Mouse (Mus musculus) myocyte (in vitro differentiated cells): ENCODE measurements around the gene Capn5. TPM values are rescaled to one million over a fixed set of nuclear protein-coding genes. Genes with fewer than 3 reads are reported as not detected.

Source experiments
- H3K27me3 ChIP-seq: one replicate; pipeline ENCODE4 v1.6.1; 2011; ENCODE audit not compliant: control insufficient read depth, insufficient read depth, insufficient read length
- H3K36me3 ChIP-seq: one replicate; pipeline ENCODE4 v1.6.1; 2011; ENCODE audit not compliant: control insufficient read depth, insufficient read depth
- H3K4me2 ChIP-seq: one replicate; pipeline ENCODE4 v1.6.1; 2011; ENCODE audit warnings: low read depth, control low read depth
- H3K4me3 ChIP-seq: one replicate; pipeline ENCODE4 v1.5.1; 2011; ENCODE audit warnings: mild to moderate bottlenecking, control low read depth, moderate library complexity
- H3K79me2 ChIP-seq: one replicate; pipeline ENCODE4 v1.6.1; 2011; ENCODE audit not compliant: control insufficient read depth, insufficient read depth
- H3ac ChIP-seq: one replicate; pipeline ENCODE4 v1.6.1; 2011; ENCODE audit not compliant: control insufficient read depth, insufficient read length
- CEBPB ChIP-seq: IDR thresholded peaks from 2 replicates; pipeline ENCODE4 v1.6.1; 2011; ENCODE audit warnings: mild to moderate bottlenecking, moderate library complexity; ENCODE audit not compliant: poor library complexity, insufficient read depth, severe bottlenecking
- E2F4 ChIP-seq: IDR thresholded peaks from one replicate; pipeline ENCODE4 v1.6.1; 2011; ENCODE audit warnings: mild to moderate bottlenecking, control low read depth, moderate library complexity; ENCODE audit not compliant: insufficient read depth
- MAX ChIP-seq: IDR thresholded peaks from one replicate; pipeline ENCODE4 v1.6.1; 2011; ENCODE audit warnings: low read depth, mild to moderate bottlenecking, control low read depth
- MYOD1 ChIP-seq, 3 experiments: IDR thresholded peaks; one replicate each; pipeline ENCODE4 v1.6.1; 2011; ENCODE audit warnings: control low read depth in 2 of 3, low read depth in 2 of 3, mild to moderate bottlenecking in 2 of 3, moderate library complexity in 1 of 3; ENCODE audit not compliant: insufficient read length in 2 of 3, control insufficient read depth in 1 of 3
- MYOG ChIP-seq, 3 experiments: IDR thresholded peaks; one replicate each; pipeline ENCODE4 v1.6.1; 2011; ENCODE audit warnings: control low read depth in 2 of 3, low read depth in 2 of 3, mild to moderate bottlenecking in 2 of 3; ENCODE audit not compliant: insufficient read length in 2 of 3, control insufficient read depth in 1 of 3, insufficient read depth in 1 of 3
- POLR2A ChIP-seq: IDR thresholded peaks from one replicate; pipeline ENCODE4 v1.6.1; 2011; ENCODE audit warnings: low read depth, mild to moderate bottlenecking, control low read depth, moderate library complexity; ENCODE audit not compliant: insufficient read length
- POLR2AphosphoS2 ChIP-seq: IDR thresholded peaks from one replicate; pipeline ENCODE4 v1.6.1; 2011; ENCODE audit warnings: low read depth, control low read depth; ENCODE audit not compliant: insufficient read length
- REST ChIP-seq: IDR thresholded peaks from one replicate; pipeline ENCODE4 v1.6.1; 2011; ENCODE audit warnings: mild to moderate bottlenecking, control low read depth, moderate library complexity; ENCODE audit not compliant: insufficient read depth, insufficient read length
- SRF ChIP-seq: IDR thresholded peaks from one replicate; pipeline ENCODE4 v1.6.1; 2011; ENCODE audit warnings: low read depth; ENCODE audit not compliant: control insufficient read depth, insufficient read length
- TCF12 ChIP-seq: IDR thresholded peaks from one replicate; pipeline ENCODE4 v1.6.1; 2011; ENCODE audit warnings: mild to moderate bottlenecking, control low read depth; ENCODE audit not compliant: poor library complexity, insufficient read depth, severe bottlenecking
- TCF3 ChIP-seq: IDR thresholded peaks from one replicate; pipeline ENCODE4 v1.6.1; 2011; ENCODE audit warnings: low read depth, control low read depth; ENCODE audit not compliant: insufficient read length
- USF1 ChIP-seq: IDR thresholded peaks from one replicate; pipeline ENCODE4 v1.6.1; 2011; ENCODE audit warnings: low read depth, mild to moderate bottlenecking, control low read depth, moderate library complexity
- polyA plus RNA-seq: library from polyadenylated mRNA; unstranded; fragments of >200 nt; fragmentation: generic; extraction: Trizol; gene quantifications from one replicate; pipeline ENCODE4 v1.2.1, GENCODE M21; 2012; ENCODE audit warnings: missing spikeins

Capn5 gene
- polyA plus RNA-seq, 1 experiment, result 6.2 TPM

DNA sequence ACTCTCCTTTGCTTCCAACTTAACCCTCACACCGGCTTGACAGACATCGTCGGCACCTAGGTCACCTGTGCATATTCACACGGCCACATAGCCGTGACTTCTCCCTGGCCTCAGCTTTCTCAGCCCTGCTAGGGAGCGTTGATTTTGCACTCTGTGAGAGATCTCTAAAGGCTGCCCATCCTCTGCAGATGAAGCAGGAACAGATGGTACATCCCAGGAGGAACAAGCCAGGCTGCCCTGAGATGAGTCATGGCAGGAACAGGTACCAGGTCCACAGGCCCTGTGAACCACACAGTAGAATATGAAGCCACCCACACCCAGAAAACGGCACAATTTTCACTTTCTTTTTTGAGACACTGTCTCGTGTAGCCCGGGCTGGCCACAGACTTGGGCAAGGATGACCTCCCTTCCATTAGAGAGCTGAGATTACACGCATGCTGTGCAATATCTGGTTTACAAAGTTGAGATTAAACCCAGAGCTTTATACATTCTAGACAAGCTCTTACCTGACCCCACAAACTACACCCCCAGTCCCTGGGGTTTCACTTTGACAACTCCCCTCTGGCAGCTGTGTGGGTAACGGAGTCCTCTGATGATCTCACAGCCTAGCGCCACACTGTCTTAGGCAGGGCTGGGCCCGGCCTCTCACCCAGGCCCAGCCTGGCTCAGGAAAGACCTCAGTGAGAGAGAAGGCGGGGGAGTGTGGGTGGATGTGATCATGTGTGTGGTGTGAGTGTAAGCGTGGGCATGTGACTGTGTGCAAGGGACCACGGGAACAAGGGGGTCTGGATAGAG lies 69.2 kb downstream of the Capn5 start:
- TF ChIP-seq SRF (no peak), POLR2AphosphoS2 (no peak), REST (no peak), CEBPB (no peak), POLR2A (no peak), MAX (no peak), TCF12 (no peak), USF1 (no peak), TCF3 (no peak)
- Histone ChIP-seq H3K27me3 (peaks cover 20% of the 10 kb centered on the region), H3K36me3 (no peaks in the 10 kb centered on the region), H3K79me2 (no peaks in the 10 kb centered on the region), H3ac (no peak overlapping the region), H3K4me3 (no peak overlapping the region), H3K4me2 (no peak overlapping the region)

- H3K4me3 ChIP-seq, result no peak overlapping the region
- H3K79me2 ChIP-seq, result no peaks in the 10 kb centered on the region
- TF ChIP-seq REST, result no peak
- no peak for TF ChIP-seq USF1
- TF ChIP-seq E2F4, result no peak
- no peak for TF ChIP-seq TCF12
- no peak for TF ChIP-seq POLR2AphosphoS2
- no peak for TF ChIP-seq CEBPB
- TF ChIP-seq TCF3, result no peak
- TF ChIP-seq MAX, result no peak
- TF ChIP-seq MYOG (IDR thresholded peaks at IDR 0.05; ENCODE audit: control insufficient read depth in 1 of 3, insufficient read depth in 1 of 3, insufficient read length in 2 of 3, low read depth in 2 of 3), result no peak
- TF ChIP-seq MYOD1 (IDR thresholded peaks at IDR 0.05; ENCODE audit: control insufficient read depth in 1 of 3, insufficient read length in 2 of 3, low read depth in 2 of 3), result no peak
- TF ChIP-seq SRF, result no peak
- no peak for TF ChIP-seq POLR2A
- no peak overlapping the region for H3ac ChIP-seq
- peak overlapping the region; percentile 6 for H3K4me2 ChIP-seq
- no peaks in the 10 kb centered on the region for H3K36me3 ChIP-seq
- H3K27me3 ChIP-seq, result peaks cover 3% of the 10 kb centered on the region
These were observed 71.8 kb downstream of the Capn5 start for GRCm38 (mm10) chr7:98106272-98106671.

GRCm38 (mm10) chr7:98104481-98105435 lies 73.3 kb downstream of the Capn5 start:
- no peak overlapping the region for H3ac ChIP-seq
- no peaks in the 10 kb centered on the region for H3K36me3 ChIP-seq
- TF ChIP-seq MYOG (IDR thresholded peaks at IDR 0.05; ENCODE audit: control insufficient read depth in 1 of 3, insufficient read depth in 1 of 3, insufficient read length in 2 of 3, low read depth in 2 of 3), result no peak
- H3K4me3 ChIP-seq, result no peak overlapping the region
- H3K79me2 ChIP-seq, result no peaks in the 10 kb centered on the region
- H3K27me3 ChIP-seq, result peaks cover 7% of the 10 kb centered on the region
- no peak overlapping the region for H3K4me2 ChIP-seq

- Histone ChIP-seq H3K27me3 (peaks cover 11% of the 10 kb centered on the region), H3K36me3 (no peaks in the 10 kb centered on the region), H3K4me2 (no peak overlapping the region), H3K79me2 (no peaks in the 10 kb centered on the region), H3ac (no peak overlapping the region), H3K4me3 (no peak overlapping the region)
- no peak for TF ChIP-seq SRF
- TF ChIP-seq USF1, result no peak
- no peak for TF ChIP-seq TCF3
- no peak for TF ChIP-seq MYOD1 (IDR thresholded peaks at IDR 0.05; ENCODE audit: control insufficient read depth in 1 of 3, insufficient read length in 2 of 3, low read depth in 2 of 3)
- TF ChIP-seq TCF12, result no peak
These were observed 74.2 kb downstream of the Capn5 start for GRCm38 (mm10) chr7:98103942-98104292.

- Histone ChIP-seq H3ac (no peak overlapping the region), H3K4me2 (no peak overlapping the region), H3K4me3 (no peak overlapping the region), H3K79me2 (no peaks in the 10 kb centered on the region), H3K36me3 (no peaks in the 10 kb centered on the region), H3K27me3 (peaks cover 13% of the 10 kb centered on the region)
- TF ChIP-seq USF1 (no peak), TCF3 (no peak), REST (no peak), CEBPB (no peak), POLR2A (no peak), SRF (no peak), TCF12 (no peak), E2F4 (no peak), MYOG (IDR thresholded peaks at IDR 0.05; ENCODE audit: control insufficient read depth in 1 of 3, insufficient read depth in 1 of 3, insufficient read length in 2 of 3, low read depth in 2 of 3) (no peak), MYOD1 (IDR thresholded peaks at IDR 0.05; ENCODE audit: control insufficient read depth in 1 of 3, insufficient read length in 2 of 3, low read depth in 2 of 3) (no peak), POLR2AphosphoS2 (no peak), MAX (no peak)
These were observed 74.8 kb downstream of the Capn5 start for GRCm38 (mm10) chr7:98103002-98103941.
